Mouse (Mus musculus): ENCODE results near the gene Ip6k3.

The Ip6k3 gene

DNA sequence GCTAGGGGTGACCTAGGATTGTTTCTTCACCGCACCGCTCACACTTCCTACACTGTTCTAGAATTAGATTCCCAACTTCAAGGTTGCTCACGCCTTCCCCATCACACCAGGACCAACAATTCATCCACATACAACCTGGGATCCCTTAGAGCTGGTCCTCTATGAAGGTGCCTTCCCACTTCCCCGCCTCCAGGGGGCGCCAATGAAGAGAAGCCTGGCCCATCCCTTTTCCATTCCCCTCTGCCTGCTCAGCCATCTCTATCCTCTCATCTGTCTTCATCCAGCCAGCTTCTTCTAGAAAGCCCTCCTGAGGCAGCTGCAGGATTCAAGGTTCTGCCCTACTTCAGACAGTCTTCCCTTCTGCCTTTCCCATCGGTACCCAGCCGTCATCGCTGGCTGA, 16.2 kb downstream of the Ip6k3 start:
- DNase-seq, result peak; percentile 45

DNA sequence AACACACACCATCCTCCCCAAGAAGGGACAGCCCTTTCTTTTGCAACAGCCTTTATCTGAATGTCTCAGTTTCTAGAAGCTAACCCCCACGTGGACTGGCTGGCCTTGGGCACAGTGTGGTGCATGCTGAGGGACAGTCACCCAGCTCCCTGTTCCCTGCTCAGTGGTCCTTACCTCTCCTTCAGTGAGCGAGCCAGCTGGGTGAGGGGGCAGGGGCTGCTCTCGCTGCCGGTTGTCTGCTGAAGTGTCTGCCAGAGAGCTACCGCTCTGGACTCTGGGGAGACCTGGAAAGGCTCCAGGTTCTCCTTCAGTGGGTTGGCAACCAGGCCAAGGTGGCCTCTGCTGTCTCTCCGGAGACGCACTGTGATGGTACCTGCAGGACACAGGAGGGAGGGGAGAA, 16.7 kb downstream of the Ip6k3 start:
- no peak for DNase-seq

DNA sequence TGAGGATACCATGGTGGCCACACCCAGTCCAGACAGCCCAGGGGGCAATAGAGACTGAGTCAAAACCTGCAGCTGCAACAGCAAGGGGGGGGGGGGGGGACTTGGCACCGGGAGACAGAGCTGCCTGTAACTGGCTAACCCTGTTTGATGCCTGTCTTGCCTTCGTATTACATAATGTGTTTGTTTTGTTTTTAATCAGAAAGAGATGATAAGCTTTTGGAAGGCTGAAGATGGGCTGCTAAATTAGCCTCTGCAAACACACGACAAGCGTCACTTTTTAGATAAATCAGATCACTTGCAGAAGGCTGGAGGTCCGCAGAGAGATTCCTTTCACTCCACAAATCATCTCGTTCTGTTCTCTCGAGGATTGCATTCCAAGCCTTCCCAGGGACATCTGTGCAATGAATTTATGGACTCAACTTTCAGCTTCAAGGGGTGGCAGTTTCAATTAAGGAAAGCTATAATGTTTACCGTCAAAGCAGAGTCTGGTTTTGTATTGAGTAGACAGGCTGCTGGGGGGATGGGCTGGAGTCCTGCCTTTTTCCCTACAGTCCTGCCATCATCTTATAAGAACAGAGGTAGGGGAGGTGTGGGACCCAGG, 21.2 kb downstream of the Ip6k3 start:
- no peak for DNase-seq

DNA sequence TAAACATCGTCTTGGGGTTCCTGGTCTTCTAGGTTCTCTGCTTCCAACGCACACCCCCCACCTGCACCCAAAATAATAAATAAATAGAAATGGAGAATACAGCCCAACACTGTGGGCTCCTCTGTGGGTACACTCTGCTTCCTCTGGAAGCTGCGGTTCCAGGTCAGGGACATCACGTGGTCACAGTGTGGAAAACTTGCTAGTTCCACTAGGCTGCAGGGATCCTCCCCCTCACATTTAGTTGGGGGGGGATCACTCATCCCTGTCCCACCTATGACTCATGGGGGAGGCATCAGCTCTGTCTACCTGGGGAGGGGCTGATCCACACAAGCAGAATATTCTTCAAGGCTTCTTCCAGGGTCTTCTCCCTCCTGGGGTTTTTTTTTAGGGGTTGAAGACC, 23.4 kb downstream of the Ip6k3 start:
- DNase-seq, result no peak

DNA sequence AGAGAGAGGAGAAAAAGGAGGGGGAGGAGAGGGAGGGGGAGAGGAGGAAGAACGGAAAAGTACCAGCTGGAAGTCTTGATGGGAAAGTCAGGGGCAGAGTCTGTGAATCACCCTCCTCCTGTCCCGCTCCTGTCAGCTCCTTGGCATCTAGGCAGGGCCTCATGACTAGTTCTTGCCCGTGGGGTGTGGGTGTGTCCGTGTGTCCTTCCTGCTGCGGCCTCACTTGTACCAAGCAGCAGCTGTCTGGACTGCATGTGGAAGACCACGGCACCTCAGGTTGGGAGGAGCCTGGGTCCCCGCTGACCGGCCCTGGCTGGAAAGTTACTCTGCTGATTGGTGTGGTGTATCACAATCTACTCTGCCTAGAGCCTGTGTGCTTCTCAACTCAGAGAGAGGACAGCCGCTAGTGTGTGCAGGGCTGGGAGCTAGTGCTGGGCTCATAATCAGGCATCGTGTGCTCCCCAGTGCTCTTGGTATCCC, 25.6 kb downstream of the Ip6k3 start:
- DNase-seq, result no peak

DNA sequence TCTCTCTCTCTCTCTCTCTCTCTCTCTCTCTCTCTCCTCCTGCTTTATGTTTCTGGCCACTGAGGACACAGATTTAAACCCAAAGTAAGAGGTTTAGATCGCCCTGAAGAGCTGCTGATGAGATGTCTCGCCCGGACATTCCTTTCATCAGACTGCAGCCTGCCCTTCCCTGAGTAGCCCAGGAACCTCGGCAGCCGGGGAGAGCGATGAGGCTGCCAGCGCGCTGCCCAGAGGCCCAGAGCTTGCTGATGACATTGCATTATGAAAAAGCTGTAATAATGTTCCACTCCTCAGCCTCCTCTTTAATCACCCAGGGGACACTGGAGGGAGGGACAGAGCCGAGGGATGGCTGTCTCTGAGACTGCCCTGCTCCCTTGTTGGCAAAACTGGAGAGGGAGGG, 27.3 kb downstream of the Ip6k3 start:
- no peak for DNase-seq

DNA sequence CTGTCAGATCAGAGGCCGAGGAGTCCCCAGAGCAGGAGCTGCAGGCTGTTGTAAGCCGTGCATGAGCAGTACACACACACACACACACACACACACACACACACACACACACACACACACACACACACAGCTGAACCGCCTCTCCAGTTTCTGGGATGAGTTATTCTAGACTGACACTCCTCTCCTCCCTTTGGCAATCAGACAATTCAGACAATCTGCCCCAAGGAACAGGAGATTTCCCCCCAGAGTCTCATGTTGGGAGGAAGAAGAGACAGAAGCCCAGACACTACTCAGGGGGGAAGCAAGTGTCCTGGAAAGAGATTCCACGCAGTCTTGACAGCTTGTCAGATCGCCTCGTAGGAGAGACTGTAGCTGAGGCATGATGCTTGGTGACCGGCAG, 28.3 kb downstream of the Ip6k3 start:
- DNase-seq, result no peak

DNA sequence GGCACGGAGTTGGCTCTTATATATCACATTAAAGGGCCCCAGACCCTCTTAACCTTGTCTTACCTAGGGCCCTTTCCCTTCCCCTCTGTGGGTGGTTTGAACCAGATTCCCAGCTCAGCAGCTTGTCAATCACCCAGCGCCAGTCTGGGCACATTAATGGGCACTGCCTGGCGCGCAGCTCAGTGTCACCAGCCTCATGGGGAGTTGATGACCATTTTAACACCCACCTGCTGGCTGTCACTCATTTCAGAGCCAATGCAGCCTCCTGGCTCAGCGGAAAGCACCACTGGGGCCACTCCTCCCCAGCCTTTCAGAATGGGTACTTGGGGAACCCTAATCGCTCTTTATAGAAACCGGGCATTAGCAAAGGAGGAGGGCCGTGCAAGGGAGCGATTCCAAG, 29.2 kb downstream of the Ip6k3 start:
- no peak for DNase-seq

DNA sequence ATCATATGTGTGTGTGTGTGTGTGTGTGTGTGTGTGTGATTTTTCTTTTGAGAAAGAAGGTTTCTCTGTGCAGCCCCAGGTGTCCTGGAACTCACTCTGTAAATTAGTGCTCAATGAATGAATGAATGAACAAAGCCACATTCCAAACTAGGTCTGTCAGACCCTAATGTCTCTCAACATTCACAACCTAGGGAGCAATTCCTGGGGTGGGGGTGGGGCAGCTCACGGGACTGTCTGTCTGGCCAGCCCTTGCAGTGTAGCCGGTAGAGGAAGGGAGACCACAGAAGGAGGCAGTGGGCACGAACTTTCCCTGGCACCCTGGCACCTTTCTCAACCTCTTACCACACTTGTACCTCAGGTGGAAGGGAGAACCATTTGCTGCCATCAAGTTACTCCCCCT, 32.9 kb downstream of the Ip6k3 start:
- DNase-seq, result no peak

DNA sequence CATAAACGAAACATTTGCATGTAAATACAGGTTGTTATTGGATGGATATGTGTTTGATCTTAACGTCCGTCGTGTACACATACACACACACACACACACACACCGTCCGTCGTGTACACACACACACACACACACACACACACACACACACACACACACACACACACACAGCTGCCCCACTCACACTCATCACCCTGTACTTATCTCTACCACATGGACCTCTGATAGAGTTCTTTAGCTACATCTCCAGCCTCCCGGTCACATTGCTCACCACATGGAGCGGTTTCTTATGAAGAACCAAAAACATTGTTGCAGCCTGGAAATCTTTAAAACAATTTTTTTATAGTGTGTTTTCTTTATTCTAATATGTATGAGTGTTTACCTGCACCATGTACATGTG, 33.4 kb downstream of the Ip6k3 start:
- DNase-seq, result no peak

DNA sequence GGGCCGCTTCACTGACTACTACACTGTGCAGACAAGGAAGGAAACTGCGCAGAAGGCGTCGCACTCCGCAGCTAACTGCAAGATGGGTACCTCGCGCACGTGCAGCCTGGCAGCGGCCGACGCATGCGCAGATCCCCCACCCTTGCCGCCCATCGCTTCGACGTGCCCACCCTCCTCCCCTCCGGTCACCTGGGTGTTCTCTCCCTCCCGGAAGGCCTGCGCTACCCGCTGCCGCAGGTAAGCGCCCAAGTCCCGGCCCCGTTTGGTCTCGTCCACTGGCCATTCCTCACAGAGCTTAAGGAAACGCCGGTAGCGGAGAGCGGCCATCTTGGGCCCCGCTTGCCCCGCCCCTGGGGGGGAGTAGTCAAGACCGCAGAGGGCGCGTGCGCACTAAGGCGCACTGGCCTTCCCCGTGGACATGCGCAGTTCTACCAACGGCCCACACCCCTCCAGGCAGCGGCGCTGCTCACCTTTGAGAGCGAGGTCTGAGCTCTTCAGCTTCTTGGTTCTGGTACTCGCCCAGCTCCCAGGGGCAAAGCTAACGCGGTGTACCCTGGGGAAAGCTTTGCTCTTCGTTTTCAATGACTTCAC, 33.9 kb downstream of the Ip6k3 start, which contains the start of gene Uqcc2:
TSS of gene Uqcc2 (minus strand) at position 366 of the 591 bp plus-strand sequence.
- DNase-seq, result peak; percentile 98

DNA sequence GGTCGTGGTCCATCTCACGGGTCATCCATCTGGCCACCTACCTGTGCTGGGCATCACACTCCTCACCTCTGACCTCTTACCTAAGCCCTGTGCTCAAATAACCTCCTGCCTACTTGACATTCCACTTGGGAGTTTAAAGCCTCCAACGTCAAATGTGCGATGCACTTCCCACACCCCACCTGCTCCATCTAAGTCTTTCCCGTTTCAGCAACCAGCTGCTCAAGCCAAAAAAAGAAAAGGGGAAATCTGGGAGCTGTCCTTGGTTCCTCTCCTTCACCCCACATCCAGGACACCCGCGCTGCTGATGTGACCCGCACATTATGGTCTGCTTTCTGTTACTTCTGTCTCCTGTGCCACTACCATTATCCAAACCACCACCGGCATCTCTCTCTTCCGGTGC, 35.4 kb downstream of the Ip6k3 start:
- no peak for DNase-seq

DNA sequence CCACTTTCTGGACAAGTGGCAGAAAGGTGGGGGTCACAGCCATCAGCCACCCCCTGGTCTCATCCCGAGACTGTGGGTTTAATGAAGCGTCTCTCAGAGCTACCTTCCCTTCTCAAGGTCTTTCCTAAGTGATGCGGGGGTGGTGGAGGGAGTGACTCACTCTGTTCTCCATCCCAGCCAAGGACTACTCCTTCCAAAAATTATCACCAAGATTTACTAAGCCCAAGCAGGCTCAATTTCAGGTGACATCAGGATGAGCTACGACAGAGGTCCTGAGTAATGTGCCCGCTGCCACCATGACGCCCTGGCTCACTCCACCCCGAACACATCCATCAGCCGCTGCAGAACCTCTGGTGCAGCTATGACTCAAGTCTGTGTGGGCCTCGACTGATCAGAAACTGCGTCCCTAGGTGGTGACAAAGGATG, 36.3 kb downstream of the Ip6k3 start:
- DNase-seq, result no peak

DNA sequence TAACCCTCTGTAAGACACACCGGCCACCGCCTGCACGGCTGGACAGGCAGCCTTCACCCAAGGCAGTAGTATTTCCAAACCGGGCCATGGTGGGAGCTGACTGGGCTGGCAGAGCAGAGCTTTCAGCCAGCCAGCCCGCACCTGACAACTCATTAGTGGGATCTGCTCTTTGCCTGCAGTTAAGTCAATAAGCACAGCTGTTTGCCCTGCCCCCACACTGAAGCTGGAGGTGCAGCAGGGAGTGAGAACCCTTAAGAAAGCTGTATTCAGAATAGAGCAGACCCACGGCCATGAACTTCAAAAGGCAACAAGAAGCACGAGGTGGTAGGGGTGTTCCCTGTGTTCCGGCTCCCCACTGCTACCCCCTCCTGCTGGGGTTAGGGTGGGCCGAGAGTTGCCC, 37.3 kb downstream of the Ip6k3 start:
- DNase-seq, result no peak

DNA sequence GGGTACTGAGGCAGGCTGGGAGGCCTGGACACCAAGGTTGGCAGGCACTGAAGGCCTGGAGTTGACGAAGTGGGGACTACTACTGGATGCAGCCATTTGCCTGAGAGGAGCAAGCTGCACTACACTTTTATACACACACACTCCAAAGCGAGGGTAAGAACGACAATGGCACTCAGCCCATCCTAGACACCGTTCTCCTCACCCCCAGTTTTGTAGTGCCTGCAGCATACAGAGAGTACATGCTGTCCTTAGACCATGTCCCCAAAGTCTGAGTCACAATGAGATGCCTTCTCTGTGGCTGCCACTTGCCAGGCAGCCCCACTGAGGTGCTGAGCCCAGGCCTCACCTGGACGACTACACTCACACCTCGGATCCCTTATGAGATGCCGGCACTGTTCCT, 37.8 kb downstream of the Ip6k3 start:
- DNase-seq, result no peak

DNA sequence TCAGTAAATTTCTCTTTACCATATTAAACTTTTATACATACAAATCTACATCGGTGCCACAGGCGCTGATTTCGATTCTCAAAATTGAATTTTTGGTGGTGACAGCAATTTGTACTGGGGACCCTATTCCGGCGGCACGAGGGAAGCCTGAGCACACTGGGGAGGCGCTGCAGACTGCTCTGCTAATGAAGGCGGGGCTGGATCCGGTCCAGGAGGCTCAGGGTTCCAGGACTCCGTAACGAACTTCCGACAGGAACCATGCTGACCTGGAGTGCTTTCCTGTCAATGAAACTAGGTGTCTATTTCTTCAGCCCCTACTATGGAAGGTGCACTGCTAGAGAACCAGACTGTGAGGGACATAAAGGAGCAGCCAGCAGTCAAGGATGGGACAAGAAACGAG, 38.3 kb downstream of the Ip6k3 start:
- DNase-seq, result peak; percentile 50

DNA sequence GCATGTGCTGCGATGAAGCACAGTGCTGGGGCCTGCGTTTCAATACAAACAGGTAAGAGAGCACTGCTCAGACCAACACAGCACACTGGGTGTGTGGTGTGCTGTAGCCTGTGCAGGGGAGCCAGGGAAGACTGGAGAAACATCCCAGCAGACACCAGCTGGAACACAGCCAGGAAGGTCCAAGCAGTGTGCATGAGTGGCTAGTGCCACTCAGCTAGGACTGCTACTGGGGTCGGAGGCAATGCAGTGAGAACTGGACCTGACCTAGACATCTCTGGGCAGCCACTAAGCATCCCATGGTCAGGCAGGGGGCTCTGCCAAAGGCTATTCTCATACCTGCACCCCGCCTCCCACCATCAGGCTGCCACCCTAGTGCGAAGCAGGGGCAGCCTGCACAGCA, 39.4 kb downstream of the Ip6k3 start:
- DNase-seq, result no peak

DNA sequence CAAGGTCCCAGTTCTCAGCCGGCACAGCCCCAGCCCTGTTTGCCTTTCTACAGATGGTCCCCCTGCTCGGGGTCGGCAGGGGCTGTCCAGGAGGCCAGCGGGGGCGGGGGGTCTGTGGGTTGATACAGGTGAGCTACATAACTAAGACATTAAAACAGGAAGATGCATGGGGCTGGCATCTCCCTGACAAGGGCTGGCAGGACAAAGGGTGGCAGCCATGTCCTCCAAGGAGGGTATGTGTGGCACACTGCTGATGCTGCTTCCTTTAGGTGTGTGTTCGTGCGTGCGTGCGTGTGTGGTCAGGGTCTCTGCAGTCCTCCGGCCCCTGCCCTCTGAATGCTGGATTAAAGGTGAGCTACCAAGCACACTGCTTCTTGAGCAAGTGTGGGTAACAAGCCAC, 40.6 kb downstream of the Ip6k3 start:
- DNase-seq, result no peak

DNA sequence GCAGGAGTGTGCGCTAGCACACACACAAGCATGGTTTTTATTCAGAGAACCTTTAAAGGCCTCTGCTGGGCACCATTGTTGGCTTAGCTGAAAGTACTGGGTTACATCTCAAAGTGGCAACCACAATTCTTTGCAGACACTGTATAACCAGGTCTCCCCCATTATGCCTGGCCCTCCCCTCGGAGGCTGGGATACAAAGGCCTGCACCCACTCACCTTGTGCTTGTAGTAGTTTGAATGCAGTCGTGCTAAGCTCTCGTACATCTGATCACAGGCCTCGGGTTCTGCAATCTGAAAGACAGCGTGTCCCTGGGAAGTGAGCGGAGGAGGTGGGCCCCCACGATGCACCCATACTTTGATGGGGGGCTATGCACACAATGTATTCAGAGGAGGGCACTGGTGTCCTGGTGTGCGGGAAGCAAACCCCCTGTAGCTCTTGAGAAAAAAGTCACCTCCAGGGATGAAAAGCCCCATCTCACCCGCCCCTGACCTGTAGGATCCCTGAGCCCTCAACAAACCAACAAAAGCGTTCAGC, 41.9 kb downstream of the Ip6k3 start:
- DNase-seq, result no peak

DNA sequence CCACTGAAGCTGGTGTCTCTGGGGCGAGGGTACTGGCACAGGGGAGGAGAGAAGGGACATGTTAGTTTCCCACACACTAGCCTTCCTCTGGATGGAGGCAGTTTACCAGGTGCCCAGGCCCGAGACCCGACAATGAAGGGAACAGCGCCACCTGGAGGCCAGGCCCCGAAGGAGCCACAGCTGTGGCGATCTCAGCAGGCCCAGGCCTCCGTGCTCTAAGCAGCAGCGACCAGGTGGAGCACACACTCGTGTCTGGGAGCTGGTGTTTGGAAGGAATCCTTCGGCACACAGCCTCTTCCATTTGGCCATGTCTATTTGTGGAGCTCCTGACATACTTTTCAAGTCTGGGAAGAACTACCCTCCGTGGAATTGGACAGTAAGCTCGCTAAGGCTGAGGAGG, 42.4 kb downstream of the Ip6k3 start:
- DNase-seq, result peak; percentile 82

DNA sequence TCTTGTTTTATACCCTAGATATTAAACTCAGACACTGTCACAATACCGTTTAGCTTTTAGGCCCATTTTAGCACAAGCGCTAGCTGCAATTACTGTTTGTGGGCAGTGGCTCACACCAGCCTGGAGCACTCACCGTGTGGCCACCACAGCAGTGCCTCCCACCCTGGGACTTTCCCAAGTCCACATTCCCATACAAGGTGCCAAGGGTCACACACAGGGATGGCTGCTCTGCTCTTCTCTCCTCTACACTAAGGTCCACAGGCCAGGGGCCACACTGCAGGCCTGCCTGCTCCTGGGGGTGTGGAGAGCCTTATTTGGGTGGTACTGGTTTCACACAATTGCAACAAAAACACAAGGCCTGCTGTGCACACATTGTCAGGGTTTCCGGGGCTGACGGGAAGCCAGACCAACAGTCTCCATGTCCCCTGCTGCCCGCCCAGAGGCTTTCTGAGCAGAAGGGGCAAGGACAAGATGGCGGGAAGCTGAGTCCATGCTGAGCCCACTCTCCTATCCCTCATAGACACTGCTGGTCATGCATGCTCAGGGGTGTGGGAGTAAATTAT, 43.7 kb downstream of the Ip6k3 start:
- DNase-seq, result no peak

DNA sequence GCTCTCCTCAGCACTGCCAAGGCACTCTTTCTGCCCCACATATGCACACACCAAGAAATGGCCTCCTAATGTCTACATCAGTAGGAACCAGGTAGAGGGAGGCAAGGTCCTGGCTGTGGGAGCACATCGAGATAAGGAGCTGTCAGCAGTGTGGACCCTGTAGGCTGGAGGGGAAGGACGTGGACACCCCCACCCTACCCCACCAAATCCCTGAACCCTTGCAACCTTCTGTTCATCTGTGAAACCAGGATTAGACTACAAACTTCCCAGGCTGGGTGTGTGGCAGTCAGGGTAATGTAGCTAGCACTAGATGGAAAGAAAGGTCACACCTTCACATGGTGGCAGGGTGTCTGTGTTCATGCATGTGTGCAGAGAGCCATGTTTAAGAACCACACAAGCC, 44.5 kb downstream of the Ip6k3 start:
- DNase-seq, result no peak

DNA sequence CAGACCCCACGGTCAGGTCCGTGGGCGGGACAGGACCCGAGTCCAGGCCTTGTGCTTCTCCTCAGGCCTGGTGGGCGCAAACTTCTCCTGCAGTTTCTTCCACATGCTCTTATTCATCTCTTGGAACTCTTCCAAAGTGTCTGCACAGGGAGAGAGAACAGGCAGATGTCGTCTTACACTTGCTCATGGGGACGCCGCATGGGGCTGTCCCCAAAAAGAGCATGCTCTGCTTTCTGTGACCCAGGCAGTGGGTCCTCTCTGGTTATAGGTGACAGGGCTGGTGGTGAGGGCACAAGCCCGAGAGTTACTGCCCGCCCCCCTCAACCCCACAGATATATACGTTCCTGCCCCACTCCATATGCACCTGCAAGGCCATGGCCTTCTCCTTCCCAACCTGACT, 44.9 kb downstream of the Ip6k3 start:
- peak; percentile 60 for DNase-seq

DNA sequence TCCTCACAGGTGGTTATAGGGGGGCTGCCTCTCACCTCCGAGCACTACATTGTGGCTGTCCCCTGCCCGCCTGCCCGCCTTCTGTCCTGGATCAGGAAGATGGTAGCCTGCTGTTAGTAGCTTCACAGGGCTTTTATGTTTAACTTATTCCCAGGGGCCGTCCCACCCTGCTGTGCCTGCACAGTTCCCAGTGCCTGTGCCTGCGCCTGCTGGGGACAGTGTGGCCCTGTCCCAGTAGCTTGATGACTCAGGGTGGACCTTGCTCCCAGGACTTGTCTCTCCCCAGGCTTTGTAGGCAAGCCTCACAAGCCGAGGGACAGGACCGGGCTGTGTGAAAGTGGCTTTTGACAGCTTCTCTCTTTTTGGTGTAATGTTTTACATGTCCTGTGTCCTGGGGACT, 45.8 kb downstream of the Ip6k3 start:
- peak; percentile 63 for DNase-seq

DNA sequence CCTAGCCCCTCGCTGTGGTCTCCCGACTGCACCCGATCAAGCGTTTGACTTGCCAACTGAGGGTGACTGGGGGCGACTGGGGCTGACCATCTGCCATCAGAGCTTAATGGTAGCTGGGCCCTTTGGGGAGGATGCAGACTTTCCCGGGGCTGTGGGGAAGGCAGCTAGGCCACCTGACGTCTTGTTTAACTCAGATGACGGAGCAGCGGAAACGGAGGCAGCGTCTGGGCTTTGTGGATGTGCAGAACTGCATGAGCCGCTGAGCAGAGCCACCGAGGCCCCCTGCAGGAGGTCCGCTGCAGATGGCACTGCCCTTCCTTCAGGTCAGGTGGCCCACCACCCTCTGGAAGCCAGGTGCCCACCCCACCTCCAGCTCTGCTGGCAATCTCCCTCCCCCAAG, 46.3 kb downstream of the Ip6k3 start:
- DNase-seq, result no peak

Measured in cerebellum, adult 9-11 months (tissue).